Mouse (Mus musculus) neural tube, embryonic 13.5 days (tissue): Measurements from ENCODE around the gene Iffo1. TPM values are rescaled to one million over a fixed set of nuclear protein-coding genes. Genes with fewer than 3 reads are reported as not detected.
A peak's percentile ranks its signal among the peaks of the same experiment; 100 is the strongest.

Experiments
- ATAC-seq: fragments of 200-750 bp; cut with Nextera tagmentation; 2 replicates; pipeline ENCODE4 v1.8.0; 2017; ENCODE audit warnings: low read depth, mild to moderate bottlenecking, moderate TSS enrichment, moderate library complexity
- H3K27ac ChIP-seq: fragments of 300-500 bp; sonication (generic); replicated peaks from 2 replicates; pipeline ENCODE4 v1.5.1; 2015; ENCODE audit warnings: moderate library complexity, mild to moderate bottlenecking, inconsistent platforms
- H3K27me3 ChIP-seq: fragments of 300-500 bp; sonication (generic); 2 replicates; pipeline ENCODE4 v1.6.1; 2015; ENCODE audit warnings: mild to moderate bottlenecking, inconsistent platforms
- H3K36me3 ChIP-seq: fragments of 300-500 bp; sonication (generic); 2 replicates; pipeline ENCODE4 v1.6.1; 2015; ENCODE audit warnings: mild to moderate bottlenecking, inconsistent platforms
- H3K4me1 ChIP-seq: fragments of 300-500 bp; sonication (generic); replicated peaks from 2 replicates; pipeline ENCODE4 v1.6.1; 2015; ENCODE audit warnings: inconsistent platforms
- H3K4me2 ChIP-seq: fragments of 300-500 bp; sonication (generic); 2 replicates; pipeline ENCODE4 v1.6.1; 2015; ENCODE audit warnings: inconsistent platforms, mild to moderate bottlenecking, moderate library complexity
- H3K4me3 ChIP-seq: fragments of 300-500 bp; sonication (generic); 2 replicates; pipeline ENCODE4 v1.5.1; 2015; ENCODE audit warnings: mild to moderate bottlenecking, inconsistent platforms
- H3K9ac ChIP-seq: fragments of 300-500 bp; sonication (generic); 2 replicates; pipeline ENCODE4 v1.6.1; 2015; ENCODE audit warnings: moderate library complexity, mild to moderate bottlenecking, inconsistent platforms
- H3K9me3 ChIP-seq: fragments of 300-500 bp; sonication (generic); 2 replicates; pipeline ENCODE4 v1.6.1; 2016; ENCODE audit warnings: inconsistent platforms
- WGBS: fragments of 180-500 bp; shearing (Covaris S2); methylation state at CpG from one replicate; pipeline ENCODE4 v1.1.7; 2015; 5-methylcytosine and 5-hydroxymethylcytosine counted together
- polyA plus RNA-seq: library from polyadenylated mRNA; unstranded; fragments of >200 nt; fragmentation: Nextera tagmentation; extraction: Ambion mirVana; gene quantifications from 2 replicates; pipeline ENCODE4 v1.2.1, GENCODE M21; 2015

The Iffo1 gene
- polyA plus RNA-seq, 1 experiment from 2014 or later, result 21.1 TPM

DNA sequence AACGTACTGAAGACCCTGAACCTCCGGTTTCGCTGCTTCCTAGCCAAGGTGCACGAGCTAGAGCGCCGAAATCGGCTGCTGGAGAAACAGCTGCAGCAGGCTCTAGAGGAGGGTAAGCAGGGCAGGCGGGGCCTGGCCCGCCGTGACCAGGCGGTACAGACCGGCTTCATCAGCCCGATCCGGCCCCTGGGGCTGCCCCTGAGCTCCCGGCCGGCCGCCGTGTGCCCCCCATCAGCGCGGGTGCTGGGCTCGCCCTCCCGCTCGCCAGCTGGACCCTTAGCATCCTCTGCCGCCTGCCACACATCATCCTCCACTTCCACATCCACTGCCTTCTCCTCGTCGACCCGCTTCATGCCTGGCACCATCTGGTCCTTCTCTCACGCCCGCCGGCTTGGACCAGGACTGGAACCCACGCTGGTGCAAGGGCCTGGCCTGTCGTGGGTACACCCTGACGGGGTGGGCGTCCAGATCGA, 474 bp downstream of the Iffo1 start:
- Histone ChIP-seq H3K27ac (peak overlapping the region; percentile 94), H3K9me3 (no peaks in the 10 kb centered on the region), H3K27me3 (no peaks in the 10 kb centered on the region), H3K4me2 (peak overlapping the region; percentile 91), H3K9ac (peak overlapping the region; percentile 93), H3K4me1 (peaks cover 51% of the 10 kb centered on the region), H3K4me3 (peak overlapping the region; percentile 83), H3K36me3 (peaks cover 42% of the 10 kb centered on the region)
- peak; percentile 69 for ATAC-seq
- WGBS, result 0% methylated on average over 35 of the region's 35 CpGs

DNA sequence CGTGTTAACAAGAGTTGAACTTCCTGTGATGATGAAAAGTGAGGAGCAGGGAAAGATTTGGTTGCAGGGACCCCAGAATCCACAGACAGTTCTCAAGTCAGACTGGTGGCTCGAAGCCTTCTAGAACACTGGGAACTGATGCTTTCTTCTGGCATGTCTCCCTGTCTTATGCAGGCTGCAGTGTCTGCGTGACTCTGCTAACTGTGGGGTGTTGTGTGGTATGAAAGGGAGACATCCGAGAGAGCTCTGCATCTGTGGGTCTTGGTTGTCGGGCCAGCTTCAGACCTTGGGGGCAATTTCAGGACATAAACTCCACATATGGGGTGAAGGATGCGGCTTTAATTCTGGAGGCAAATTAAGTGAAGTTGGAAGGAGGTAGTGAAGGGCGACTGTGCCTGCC, 1.1 kb downstream of the Iffo1 start:
- H3K27ac ChIP-seq, result peak overlapping the region; percentile 94
- WGBS, result 51% methylated on average over 7 of the region's 7 CpGs
- H3K4me1 ChIP-seq, result peaks cover 51% of the 10 kb centered on the region
- no peaks in the 10 kb centered on the region for H3K27me3 ChIP-seq
- H3K4me2 ChIP-seq, result peak overlapping the region; percentile 91
- peak overlapping the region; percentile 93 for H3K9ac ChIP-seq
- H3K9me3 ChIP-seq, result no peaks in the 10 kb centered on the region
- peak overlapping the region; percentile 83 for H3K4me3 ChIP-seq
- no peak for ATAC-seq
- H3K36me3 ChIP-seq, result peaks cover 39% of the 10 kb centered on the region

DNA sequence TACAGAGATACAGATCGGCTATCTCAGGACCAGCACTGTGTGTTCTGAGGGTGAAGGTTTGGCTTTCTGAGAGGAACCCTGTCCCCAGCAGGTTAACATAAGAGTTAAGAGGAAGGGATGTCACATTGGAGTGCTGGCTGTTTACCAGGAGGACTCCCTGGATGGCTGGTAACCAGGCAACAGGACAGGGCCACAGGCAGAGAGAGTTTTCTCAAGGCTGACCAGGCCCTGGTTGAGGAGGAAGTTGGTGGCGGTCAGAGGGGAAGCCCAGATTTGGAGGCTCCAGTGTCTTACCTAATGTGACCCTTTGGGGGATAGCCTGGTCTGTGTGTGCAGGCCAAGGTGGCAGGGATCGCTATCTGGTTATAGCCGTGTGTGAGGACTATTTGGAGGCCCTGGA, 1.8 kb downstream of the Iffo1 start:
- WGBS, result 80% methylated on average over 4 of the region's 4 CpGs
- ATAC-seq, result no peak

DNA sequence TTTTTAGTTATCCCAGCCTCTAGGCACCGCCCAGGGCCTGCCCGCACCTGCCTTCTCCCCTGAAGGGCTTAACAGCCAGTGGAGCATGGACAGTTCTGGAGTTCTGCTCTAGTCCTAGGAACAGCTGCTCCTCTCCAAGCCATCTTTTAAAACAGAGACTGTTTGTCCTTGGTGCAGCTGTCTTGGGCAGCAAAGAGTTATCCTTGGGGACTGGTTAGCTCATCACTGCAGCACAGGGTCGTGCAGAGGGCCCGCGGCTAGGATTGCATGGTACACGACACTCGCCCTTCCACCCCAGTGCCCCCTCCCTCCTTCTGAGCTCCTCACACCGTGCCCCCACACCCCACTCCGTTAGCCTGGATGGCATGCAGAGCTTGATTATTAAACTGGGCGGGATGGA, 2.3 kb downstream of the Iffo1 start:
- H3K4me3 ChIP-seq, result peak overlapping the region; percentile 83
- peaks cover 39% of the 10 kb centered on the region for H3K36me3 ChIP-seq
- no peaks in the 10 kb centered on the region for H3K9me3 ChIP-seq
- peak overlapping the region; percentile 91 for H3K4me2 ChIP-seq
- no peaks in the 10 kb centered on the region for H3K27me3 ChIP-seq
- ATAC-seq, result no peak
- 40% methylated on average over 10 of the region's 10 CpGs for WGBS
- H3K27ac ChIP-seq, result peak overlapping the region; percentile 61
- H3K9ac ChIP-seq, result peak overlapping the region; percentile 93
- H3K4me1 ChIP-seq, result peaks cover 51% of the 10 kb centered on the region

More for the DNA sequence above, 1.8 kb downstream of the Iffo1 start:
- peak overlapping the region; percentile 91 for H3K4me2 ChIP-seq
- peaks cover 39% of the 10 kb centered on the region for H3K36me3 ChIP-seq
- no peaks in the 10 kb centered on the region for H3K27me3 ChIP-seq
- H3K9ac ChIP-seq, result peak overlapping the region; percentile 93
- peak overlapping the region; percentile 61 for H3K27ac ChIP-seq
- no peaks in the 10 kb centered on the region for H3K9me3 ChIP-seq
- peaks cover 51% of the 10 kb centered on the region for H3K4me1 ChIP-seq
- H3K4me3 ChIP-seq, result peak overlapping the region; percentile 83

DNA sequence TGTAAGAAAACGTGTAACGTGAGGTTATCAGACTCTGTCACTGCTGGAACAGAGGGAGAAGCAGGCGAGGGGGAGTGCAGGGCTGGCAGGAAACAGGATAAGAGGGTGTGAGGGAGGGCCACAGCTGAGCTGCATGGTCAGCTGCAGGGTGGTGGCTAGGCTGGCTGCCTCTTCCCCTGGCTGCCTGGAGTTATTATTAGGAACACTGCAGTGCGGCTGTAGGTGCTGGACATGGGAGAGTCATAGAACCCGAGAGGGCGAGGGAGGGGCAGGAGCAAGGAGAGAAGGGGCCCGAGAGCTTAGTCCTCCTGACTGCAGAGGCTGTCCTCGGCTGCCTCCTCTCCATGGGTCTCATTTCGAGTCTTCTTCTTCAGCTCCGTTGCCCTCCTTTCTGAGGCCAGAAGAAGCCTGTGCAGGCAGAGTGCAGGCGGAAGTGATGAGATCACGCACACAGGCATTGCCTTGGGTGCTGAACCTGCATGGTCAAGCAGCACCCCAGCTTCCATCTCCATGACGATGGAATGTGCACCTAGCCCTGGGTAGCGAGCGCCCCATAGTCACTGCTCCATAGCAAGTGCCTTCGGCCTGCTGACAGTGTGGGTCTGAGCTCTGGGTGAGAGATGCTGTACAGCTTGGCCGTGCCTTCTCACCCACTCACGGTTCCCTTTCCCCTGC, 3.3 kb downstream of the Iffo1 start:
- peak overlapping the region; percentile 91 for H3K4me2 ChIP-seq
- no peaks in the 10 kb centered on the region for H3K9me3 ChIP-seq
- peak overlapping the region; percentile 83; the same call in 1 of the 2 replicates for H3K4me3 ChIP-seq
- H3K27me3 ChIP-seq, result no peaks in the 10 kb centered on the region
- 67% methylated on average over 18 of the region's 18 CpGs for WGBS
- ATAC-seq, result no peak
- peak overlapping the region; percentile 61 for H3K27ac ChIP-seq
- peak overlapping the region; percentile 93 for H3K9ac ChIP-seq
- peaks cover 51% of the 10 kb centered on the region for H3K4me1 ChIP-seq
- H3K36me3 ChIP-seq, result peaks cover 41% of the 10 kb centered on the region

DNA sequence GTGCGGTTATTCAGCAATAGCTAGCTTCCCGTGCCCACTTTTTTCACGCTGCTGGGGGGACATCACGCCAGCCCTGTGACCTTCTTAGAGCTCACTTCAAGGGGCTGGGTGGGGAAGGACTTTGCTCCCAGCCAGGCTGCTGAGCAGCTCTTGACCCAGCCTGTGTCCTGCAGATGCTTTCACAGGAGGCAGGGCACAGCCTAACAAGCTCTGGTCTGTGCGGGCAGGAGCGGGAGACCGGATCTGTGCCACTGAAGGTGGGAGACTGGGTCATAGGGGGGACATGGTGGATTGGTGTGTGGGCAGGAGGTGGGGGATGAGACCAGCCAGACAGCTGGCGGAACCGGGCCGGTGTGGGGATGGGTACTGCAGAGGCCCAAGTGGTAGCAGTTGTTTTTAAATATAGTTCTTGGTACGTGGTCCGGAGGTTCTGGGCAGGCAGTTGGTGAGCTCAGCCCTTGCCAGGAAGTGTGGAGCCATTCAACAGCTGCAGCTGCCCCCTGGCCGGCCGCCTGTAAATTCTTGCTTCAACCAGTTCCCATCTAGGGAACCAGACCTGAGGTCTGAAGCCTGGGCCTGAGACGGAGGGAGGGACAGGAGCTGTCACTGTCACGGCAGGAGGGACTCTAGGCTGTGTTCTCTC, 4.0 kb downstream of the Iffo1 start:
- Histone ChIP-seq H3K27me3 (no peaks in the 10 kb centered on the region), H3K4me1 (peaks cover 51% of the 10 kb centered on the region), H3K4me3 (no peak overlapping the region), H3K4me2 (peak overlapping the region; percentile 91), H3K9ac (peak overlapping the region; percentile 93), H3K36me3 (peaks cover 42% of the 10 kb centered on the region), H3K9me3 (no peaks in the 10 kb centered on the region), H3K27ac (peak overlapping the region; percentile 61)
- 74% methylated on average over 16 of the region's 16 CpGs for WGBS
- no peak for ATAC-seq

DNA sequence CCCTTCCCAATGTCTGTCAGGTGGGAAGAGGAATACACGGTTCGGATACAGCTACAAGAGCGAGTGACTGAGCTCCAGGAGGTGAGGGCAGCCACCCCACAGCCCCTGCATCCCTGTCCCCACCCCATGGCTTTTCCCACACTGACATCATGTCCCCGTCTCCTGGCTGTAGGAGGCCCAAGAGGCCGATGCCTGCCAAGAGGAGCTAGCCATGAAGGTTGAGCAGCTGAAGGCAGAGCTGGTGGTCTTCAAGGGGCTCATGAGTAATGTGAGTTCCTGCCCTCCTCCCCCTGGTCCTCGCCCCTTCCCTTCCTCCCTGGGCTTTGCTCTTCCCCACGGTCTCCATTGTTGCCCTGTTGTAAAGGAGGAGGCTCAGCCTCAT, 4.5 kb downstream of the Iffo1 start:
- no peaks in the 10 kb centered on the region for H3K9me3 ChIP-seq
- no peak overlapping the region for H3K4me3 ChIP-seq
- H3K36me3 ChIP-seq, result peaks cover 40% of the 10 kb centered on the region
- WGBS, result 73% methylated on average over 7 of the region's 7 CpGs
- H3K4me1 ChIP-seq, result peaks cover 46% of the 10 kb centered on the region
- peak overlapping the region; percentile 61; the same call in 1 of the 2 replicates for H3K27ac ChIP-seq
- no peaks in the 10 kb centered on the region for H3K27me3 ChIP-seq
- H3K4me2 ChIP-seq, result no peak overlapping the region
- ATAC-seq, result no peak
- H3K9ac ChIP-seq, result peak overlapping the region; percentile 93; the same call in 1 of the 2 replicates

DNA sequence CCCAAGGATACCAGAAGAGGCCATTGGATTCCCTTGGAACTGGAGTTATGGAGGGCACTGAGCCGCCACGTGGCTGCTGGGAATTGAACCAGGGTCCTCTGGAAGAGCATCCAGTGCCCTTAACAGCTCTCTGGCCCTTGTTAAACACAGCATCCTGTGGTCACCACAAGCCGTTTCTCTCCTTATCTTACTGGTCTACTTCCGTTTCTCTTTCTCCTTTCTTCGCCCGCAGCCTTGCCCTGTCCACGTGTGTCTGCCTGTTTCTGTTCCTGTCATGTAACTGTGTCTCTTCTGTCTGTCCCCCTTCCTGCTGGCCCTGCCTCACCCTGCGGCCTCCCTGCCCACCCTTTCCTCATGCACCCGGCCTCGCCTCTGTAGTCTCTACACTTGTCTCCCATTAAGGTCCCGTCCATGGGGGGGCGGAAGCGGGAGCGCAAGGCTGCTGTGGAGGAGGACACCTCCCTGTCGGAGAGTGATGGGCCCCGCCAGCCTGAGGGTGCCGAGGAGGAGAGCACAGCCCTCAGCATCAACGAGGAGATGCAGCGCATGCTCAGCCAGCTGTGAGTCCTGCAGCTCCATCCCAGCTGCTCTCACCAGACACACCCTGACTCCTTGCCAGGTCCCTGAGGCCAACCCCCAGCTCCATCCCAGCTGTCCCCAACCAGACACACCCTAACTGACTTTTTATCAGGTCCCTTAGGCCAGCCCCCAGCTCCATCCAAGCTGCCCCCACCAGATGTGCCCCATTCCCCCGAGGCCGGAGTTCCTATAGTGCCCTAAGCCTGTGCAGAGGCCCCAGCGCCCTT, 7.4 kb downstream of the Iffo1 start:
- H3K36me3 ChIP-seq, result peaks cover 55% of the 10 kb centered on the region
- ATAC-seq, result peak; percentile 24; the same call in 1 of the 2 replicates
- WGBS, result 79% methylated on average over 22 of the region's 22 CpGs
- no peak overlapping the region for H3K4me3 ChIP-seq
- H3K27me3 ChIP-seq, result no peaks in the 10 kb centered on the region
- peak overlapping the region; percentile 18; the same call in 1 of the 2 replicates for H3K27ac ChIP-seq
- H3K4me1 ChIP-seq, result peaks cover 34% of the 10 kb centered on the region
- H3K4me2 ChIP-seq, result no peak overlapping the region
- peak overlapping the region; percentile 34; the same call in 1 of the 2 replicates for H3K9ac ChIP-seq
- H3K9me3 ChIP-seq, result no peaks in the 10 kb centered on the region

DNA sequence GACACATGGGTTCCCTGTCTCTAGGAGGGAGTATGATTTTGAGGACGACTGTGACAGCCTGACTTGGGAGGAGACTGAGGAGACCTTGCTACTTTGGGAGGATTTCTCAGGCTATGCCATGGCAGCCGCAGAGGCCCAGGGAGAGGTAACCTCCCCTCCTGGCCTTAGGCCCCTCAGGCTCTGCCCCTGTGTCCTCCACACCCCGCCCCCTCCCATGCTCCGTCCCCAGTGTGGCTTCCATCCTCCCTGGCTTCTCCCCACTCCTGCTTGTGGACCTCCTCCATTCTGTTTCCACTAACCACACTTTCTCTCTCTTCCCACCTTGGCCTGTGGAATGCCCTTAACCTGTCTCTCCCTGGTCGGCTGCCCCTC, 8.0 kb downstream of the Iffo1 start:
- WGBS, result 80% methylated on average over 5 of the region's 5 CpGs
- ATAC-seq, result no peak
- H3K27me3 ChIP-seq, result no peaks in the 10 kb centered on the region
- H3K4me1 ChIP-seq, result peaks cover 34% of the 10 kb centered on the region
- no peak overlapping the region for H3K4me3 ChIP-seq
- H3K27ac ChIP-seq, result peak overlapping the region; percentile 13; the same call in 1 of the 2 replicates
- peak overlapping the region; percentile 34; the same call in 1 of the 2 replicates for H3K9ac ChIP-seq
- H3K36me3 ChIP-seq, result peaks cover 60% of the 10 kb centered on the region
- no peak overlapping the region for H3K4me2 ChIP-seq
- no peaks in the 10 kb centered on the region for H3K9me3 ChIP-seq

DNA sequence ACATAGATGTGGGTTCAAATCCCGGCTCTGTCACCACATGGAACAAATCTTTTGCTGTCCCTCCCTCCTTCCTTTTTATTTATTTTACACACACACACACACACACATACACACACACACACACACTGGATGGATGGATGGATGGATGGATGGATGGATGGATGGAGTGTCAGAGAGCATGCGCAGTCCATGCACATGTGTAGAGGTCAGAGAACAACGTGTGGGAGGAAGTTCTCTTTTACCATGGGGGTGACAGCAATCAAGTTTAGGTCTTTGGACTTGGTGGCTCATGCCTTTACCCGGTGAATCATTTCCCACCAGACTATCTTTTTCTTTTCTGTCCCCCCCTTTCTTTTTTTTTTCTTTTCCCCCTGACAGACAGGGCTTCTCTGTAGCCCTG, 8.6 kb downstream of the Iffo1 start:
- Histone ChIP-seq H3K4me1 (peaks cover 27% of the 10 kb centered on the region), H3K27ac (no peak overlapping the region), H3K9me3 (no peaks in the 10 kb centered on the region), H3K4me3 (no peak overlapping the region), H3K27me3 (no peaks in the 10 kb centered on the region), H3K9ac (no peak overlapping the region), H3K36me3 (peaks cover 63% of the 10 kb centered on the region), H3K4me2 (no peak overlapping the region)
- 88% methylated on average over 4 of the region's 4 CpGs for WGBS
- no peak for ATAC-seq

DNA sequence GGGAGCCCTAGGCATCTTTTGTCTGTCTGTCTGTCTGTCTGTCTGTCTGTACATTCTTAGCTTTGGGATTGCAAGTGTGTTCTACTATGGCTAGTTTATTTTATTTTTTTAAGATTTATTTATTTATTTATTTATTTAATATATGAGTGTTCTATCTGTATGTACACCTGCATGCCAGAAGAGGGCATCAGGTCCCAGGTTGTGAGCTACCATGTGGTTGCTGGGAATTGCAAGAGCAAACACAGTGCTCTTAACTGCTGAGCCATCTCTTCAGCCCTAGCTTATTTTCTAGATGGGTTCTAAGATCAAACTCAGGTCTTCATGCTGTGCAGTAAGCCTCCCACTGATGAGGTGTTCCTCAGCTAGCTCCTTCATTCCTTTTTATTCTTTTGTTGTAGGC, 9.5 kb downstream of the Iffo1 start:
- Histone ChIP-seq H3K9me3 (no peaks in the 10 kb centered on the region), H3K36me3 (peaks cover 69% of the 10 kb centered on the region), H3K9ac (no peak overlapping the region), H3K27ac (no peak overlapping the region), H3K4me3 (no peak overlapping the region), H3K4me2 (no peak overlapping the region), H3K4me1 (peaks cover 19% of the 10 kb centered on the region), H3K27me3 (no peaks in the 10 kb centered on the region)
- no peak for ATAC-seq

DNA sequence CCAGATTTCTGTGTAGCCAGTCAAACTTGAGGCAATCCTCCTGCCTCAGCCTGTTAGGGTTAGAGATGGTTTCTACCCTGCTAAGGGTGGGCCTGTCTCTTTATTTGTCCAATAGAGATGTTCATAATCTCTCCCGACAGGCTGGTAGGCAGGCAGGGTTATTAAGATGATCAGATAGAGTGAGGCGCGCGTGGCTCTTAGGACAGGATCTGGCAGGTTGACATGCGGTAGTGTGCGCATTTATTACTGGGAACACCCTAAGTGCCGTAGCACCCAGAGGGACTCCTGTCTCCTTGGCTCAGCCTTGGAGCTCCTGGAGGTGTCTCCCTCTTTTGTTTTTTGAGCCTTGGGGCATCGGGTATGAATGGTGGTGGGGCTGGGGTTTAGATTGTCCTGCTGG, 10.2 kb downstream of the Iffo1 start:
- no peak for ATAC-seq
- no peaks in the 10 kb centered on the region for H3K9me3 ChIP-seq
- no peak overlapping the region for H3K4me3 ChIP-seq
- no peak overlapping the region for H3K4me2 ChIP-seq
- peaks cover 16% of the 10 kb centered on the region for H3K4me1 ChIP-seq
- no peaks in the 10 kb centered on the region for H3K27me3 ChIP-seq
- no peak overlapping the region for H3K9ac ChIP-seq
- 89% methylated on average over 8 of the region's 8 CpGs for WGBS
- no peak overlapping the region for H3K27ac ChIP-seq
- peaks cover 74% of the 10 kb centered on the region for H3K36me3 ChIP-seq
